Mouse (Mus musculus) lung, adult 2 months (tissue): ENCODE results near the gene Cfap58.

Experiments used
- CTCF ChIP-seq: fragments of 200-500 bp; IDR thresholded peaks from 2 replicates; pipeline ENCODE4 v1.5.1; 2011; ENCODE audit warnings: mild to moderate bottlenecking, low read length, control low read depth; ENCODE audit not compliant: insufficient read depth
- POLR2A ChIP-seq: fragments of 200-500 bp; IDR thresholded peaks from 2 replicates; pipeline ENCODE4 v1.6.1; 2011; ENCODE audit warnings: low read depth, mild to moderate bottlenecking, control low read depth, low read length, borderline replicate concordance; ENCODE audit errors: extremely low read depth

GRCm38 (mm10) chr19:47988880-47989574 lies 51.6 kb downstream of the Cfap58 start:
- TF ChIP-seq POLR2A (no peak), CTCF (no peak)
